Mouse (Mus musculus): ENCODE data around the gene Thbs1. TPM values are rescaled to one million over a fixed set of nuclear protein-coding genes. Genes with fewer than 3 reads are reported as not detected.

Gene Thbs1
- polyA plus RNA-seq, 1 experiment from 2014 or later, result 1.8 TPM

- no peak for DNase-seq (ENCODE audit: low spot score)
Observed at GRCm38 (mm10) chr2:118113808-118114524, 2.3 kb downstream of the Thbs1 start.

- DNase-seq (ENCODE audit: low spot score), result no peak
Observed at GRCm38 (mm10) chr2:118114671-118115070, 3.0 kb downstream of the Thbs1 start.

GRCm38 (mm10) chr2:118115647-118116046 lies 4.0 kb downstream of the Thbs1 start:
- no peak for DNase-seq (ENCODE audit: low spot score)

GRCm38 (mm10) chr2:118116180-118116579 lies 4.5 kb downstream of the Thbs1 start:
- DNase-seq (ENCODE audit: low spot score), result no peak

GRCm38 (mm10) chr2:118116754-118117290 lies 5.1 kb downstream of the Thbs1 start:
- DNase-seq (ENCODE audit: low spot score), result no peak

- DNase-seq (ENCODE audit: low spot score), result no peak
Observed at GRCm38 (mm10) chr2:118117401-118117800, 5.7 kb downstream of the Thbs1 start.

- no peak for DNase-seq (ENCODE audit: low spot score)
Observed at GRCm38 (mm10) chr2:118118045-118118444, 6.4 kb downstream of the Thbs1 start.

GRCm38 (mm10) chr2:118118515-118118914 lies 6.8 kb downstream of the Thbs1 start:
- DNase-seq (ENCODE audit: low spot score), result no peak

- DNase-seq (ENCODE audit: low spot score), result no peak
Observed at GRCm38 (mm10) chr2:118119684-118120083, 8.0 kb downstream of the Thbs1 start.

- no peak for DNase-seq (ENCODE audit: low spot score)
Observed at GRCm38 (mm10) chr2:118120095-118120494, 8.4 kb downstream of the Thbs1 start.

GRCm38 (mm10) chr2:118120751-118121150 lies 9.1 kb downstream of the Thbs1 start:
- no peak for DNase-seq (ENCODE audit: low spot score)

- no peak for DNase-seq (ENCODE audit: low spot score)
Observed at GRCm38 (mm10) chr2:118122291-118122690, 10.6 kb downstream of the Thbs1 start.

GRCm38 (mm10) chr2:118123743-118124142 lies 12.1 kb downstream of the Thbs1 start:
- DNase-seq (ENCODE audit: low spot score), result no peak

GRCm38 (mm10) chr2:118124437-118124836 lies 12.8 kb downstream of the Thbs1 start:
- no peak for DNase-seq (ENCODE audit: low spot score)

- no peak for DNase-seq (ENCODE audit: low spot score)
Observed at GRCm38 (mm10) chr2:118125211-118125939, 13.7 kb downstream of the Thbs1 start.

GRCm38 (mm10) chr2:118125943-118126470 lies 14.3 kb downstream of the Thbs1 start:
- DNase-seq (ENCODE audit: low spot score), result no peak

- DNase-seq (ENCODE audit: low spot score), result no peak
Observed at GRCm38 (mm10) chr2:118127516-118128288, 16.0 kb downstream of the Thbs1 start.

- no peak for DNase-seq (ENCODE audit: low spot score)
Observed at GRCm38 (mm10) chr2:118128313-118128712, 16.6 kb downstream of the Thbs1 start.

GRCm38 (mm10) chr2:118137071-118137470 lies 25.4 kb downstream of the Thbs1 start:
- DNase-seq (ENCODE audit: low spot score), result no peak

GRCm38 (mm10) chr2:118137776-118138175 lies 26.1 kb downstream of the Thbs1 start:
- no peak for DNase-seq (ENCODE audit: low spot score)

- no peak for DNase-seq (ENCODE audit: low spot score)
Observed at GRCm38 (mm10) chr2:118139261-118139660, 27.6 kb downstream of the Thbs1 start.
